In genomic region chr14:29968075-29968821, GRCm38 (mm10) we compare ENCODE assay signal across 8 mouse cellular contexts. TPM values are rescaled to one million over a fixed set of nuclear protein-coding genes. Genes with fewer than 3 reads are reported as not detected.
DNase-seq lines count a peak whose midpoint lies in the region; ATAC-seq lines count a peak whose summit lies in the region.

TSS of gene Selenok (plus strand) at chr14:29968308.

- peak; percentile 99 for DNase-seq in ES-CJ7 (ENCODE audit: low read depth, low spot score)
- peak; percentile 94 for DNase-seq in cerebellum, adult 11 months
- peak; percentile 100 for DNase-seq in forebrain, embryonic 14.5 days (ENCODE audit: low spot score)
- peak; percentile 89 to 93 for DNase-seq in heart, postnatal 14 days
- DNase-seq in layer of hippocampus, adult 11-12 months (ENCODE audit: low spot score), result peak; percentile 98
- DNase-seq in lung, adult 18-20 months, result peak; percentile 98 to 99
- DNase-seq in testis, postnatal 14 days (ENCODE audit: low spot score), result peak; percentile 98

- H3K27me3 ChIP-seq in forebrain, embryonic 14.5 days (replicated peaks; ENCODE audit: control insufficient read depth, insufficient read depth, low read length), result no peaks in the 10 kb centered on the region
- H3K27me3 ChIP-seq in neural tube, embryonic 15.5 days (replicated peaks), result peaks cover 3% of the 10 kb centered on the region; the same call in 1 of the 2 replicates

- H3K9me3 ChIP-seq in forebrain, embryonic 14.5 days (replicated peaks; ENCODE audit: control insufficient read depth, low read length), result no peaks in the 10 kb centered on the region
- H3K9me3 ChIP-seq in neural tube, embryonic 15.5 days (replicated peaks), result no peaks in the 10 kb centered on the region

- WGBS in forebrain, embryonic 14.5 days, result under 1% methylated on average over 49 of the region's 49 CpGs
- under 1% methylated on average over 49 of the region's 49 CpGs for WGBS in neural tube, embryonic 15.5 days

- intact Hi-C loops in heart, postnatal 14 days (cut with DNase I), result no loop called here

- peak within 1 kb of the TSS; percentile 93 for H3K9ac ChIP-seq in forebrain, embryonic 14.5 days (ENCODE audit: low read length)
- peak within 1 kb of the TSS; percentile 75 for H3K9ac ChIP-seq in neural tube, embryonic 15.5 days (replicated peaks)

- peaks cover 32% of the 10 kb centered on the region for H3K36me3 ChIP-seq in forebrain, embryonic 14.5 days (ENCODE audit: control insufficient read depth, insufficient read depth, low read length)
- H3K36me3 ChIP-seq in neural tube, embryonic 15.5 days, result peaks cover 30% of the 10 kb centered on the region

- H3K27ac ChIP-seq in forebrain, embryonic 14.5 days (ENCODE audit: low read depth, low read length), result peak within 1 kb of the TSS; percentile 78
- H3K27ac ChIP-seq in neural tube, embryonic 15.5 days (replicated peaks), result peak within 1 kb of the TSS; percentile 89

- H3K4me1 ChIP-seq in forebrain, embryonic 14.5 days (ENCODE audit: control insufficient read depth, insufficient read depth, low read length), result peaks cover 16% of the 10 kb centered on the region
- peaks cover 29% of the 10 kb centered on the region for H3K4me1 ChIP-seq in neural tube, embryonic 15.5 days

- H3K4me3 ChIP-seq in forebrain, embryonic 14.5 days (ENCODE audit: low read depth, low read length), result peak within 1 kb of the TSS; percentile 81
- H3K4me3 ChIP-seq in neural tube, embryonic 15.5 days (replicated peaks), result peak within 1 kb of the TSS; percentile 79

- ATAC-seq in forebrain, embryonic 14.5 days, result peak; percentile 100
- ATAC-seq in neural tube, embryonic 15.5 days (ENCODE audit: low FRiP score), result peak; percentile 100

- H3K4me2 ChIP-seq in forebrain, embryonic 14.5 days (ENCODE audit: low read length), result peak within 1 kb of the TSS; percentile 70
- H3K4me2 ChIP-seq in neural tube, embryonic 15.5 days, result peak within 1 kb of the TSS; percentile 80

RNA-seq across cellular contexts. Expression of gene Selenok, which starts in this region (rescaled TPM):
- polyA plus RNA-seq in forebrain, embryonic 14.5 days (2014; fragmentation: Nextera tagmentation; extraction: Ambion mirVana), result 389 and 423 TPM in 2 replicates
- 10 to 100 TPM; 70.6 to 76.5 TPM for total RNA-seq in heart, postnatal 14 days (2021)
- 355 and 416 TPM in 2 replicates for polyA plus RNA-seq in neural tube, embryonic 15.5 days (2015; fragmentation: Nextera tagmentation; extraction: Ambion mirVana)

Comparison
In these comparisons a context has a peak if more than half of its experiments do, and no peak if none do; other contexts are left out.
1. Peak in every context shown above with its lines: DNase-seq, ATAC-seq, H3K4me3 ChIP-seq and H3K27ac ChIP-seq.